Mouse (Mus musculus): ENCODE results near the gene Mpped1. TPM values are rescaled to one million over a fixed set of nuclear protein-coding genes. Genes with fewer than 3 reads are reported as not detected.

The Mpped1 gene
- polyA plus RNA-seq, 1 experiment from 2014 or later: 10.1 TPM

DNA sequence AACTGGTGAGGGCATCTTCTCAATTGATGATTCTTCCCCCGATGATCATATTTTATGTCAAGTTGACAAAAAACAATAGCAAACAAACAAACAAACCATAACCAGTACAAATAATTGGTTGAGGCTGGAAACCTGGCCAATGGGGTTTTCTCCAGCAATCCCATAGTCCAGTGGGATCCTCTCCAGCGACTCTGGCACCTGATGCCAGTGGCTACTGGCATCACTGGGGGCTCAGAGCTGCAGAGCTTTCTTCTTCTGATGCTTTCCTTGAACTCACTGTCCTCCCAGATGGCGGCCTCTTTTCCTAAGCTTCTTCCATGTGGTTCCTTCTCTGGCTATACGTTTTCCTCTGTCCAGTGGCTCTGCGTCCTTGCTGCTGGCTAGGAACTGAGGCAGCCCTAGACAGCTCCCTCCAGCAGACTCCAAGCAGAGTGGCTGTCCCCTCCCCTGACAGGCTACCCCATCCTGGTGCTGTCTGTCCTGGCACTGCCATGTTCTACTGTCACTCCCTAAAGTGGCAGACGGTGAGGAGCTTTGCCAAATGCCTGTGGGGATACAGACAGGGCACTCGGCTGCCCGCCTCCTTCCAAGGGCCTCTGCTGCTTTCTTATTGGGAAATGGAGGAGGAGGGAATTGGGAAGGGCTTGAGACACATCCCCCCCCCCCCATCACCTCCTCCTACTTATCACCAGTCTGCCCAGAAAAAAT, 7.8 kb upstream of the Mpped1 start:
- no peak overlapping the region for H3K9ac ChIP-seq
- H3K4me1 ChIP-seq: no peaks in the 10 kb centered on the region
- no peak overlapping the region for H3K4me2 ChIP-seq (replicated peaks)
- no peak overlapping the region for H3K27ac ChIP-seq
- H3K4me3 ChIP-seq: no peak overlapping the region
- 72% methylated on average over 8 of the region's 8 CpGs for WGBS
- H3K9me3 ChIP-seq: no peaks in the 10 kb centered on the region
- no peaks in the 10 kb centered on the region for H3K36me3 ChIP-seq
- no peak for ATAC-seq (ENCODE audit: insufficient number of reproducible peaks, insufficient read depth, low FRiP score, low TSS enrichment)
- H3K27me3 ChIP-seq: peaks cover 3% of the 10 kb centered on the region; the same call in 1 of the 2 replicates

- no peak overlapping the region for H3K27ac ChIP-seq
- WGBS: 50% methylated on average over 5 of the region's 5 CpGs
- no peaks in the 10 kb centered on the region for H3K36me3 ChIP-seq
- no peak for ATAC-seq (ENCODE audit: insufficient number of reproducible peaks, insufficient read depth, low FRiP score, low TSS enrichment)
- H3K4me3 ChIP-seq: no peak overlapping the region
- no peak overlapping the region for H3K4me2 ChIP-seq (replicated peaks)
- no peak overlapping the region for H3K9ac ChIP-seq
- no peaks in the 10 kb centered on the region for H3K4me1 ChIP-seq
- no peaks in the 10 kb centered on the region for H3K9me3 ChIP-seq
- H3K27me3 ChIP-seq: peaks cover 6% of the 10 kb centered on the region
Measured at GRCm38 (mm10) chr15:83772460-83772859, 6.8 kb upstream of the Mpped1 start.

- Histone ChIP-seq H3K27me3 (peaks cover 10% of the 10 kb centered on the region), H3K36me3 (no peaks in the 10 kb centered on the region), H3K9me3 (no peaks in the 10 kb centered on the region), H3K9ac (no peak overlapping the region), H3K27ac (no peak overlapping the region), H3K4me3 (no peak overlapping the region), H3K4me1 (no peaks in the 10 kb centered on the region), H3K4me2 (replicated peaks) (no peak overlapping the region)
- WGBS: 84% methylated on average over 4 of the region's 4 CpGs
- no peak for ATAC-seq (ENCODE audit: insufficient number of reproducible peaks, insufficient read depth, low FRiP score, low TSS enrichment)
Measured at GRCm38 (mm10) chr15:83772953-83773352, 6.3 kb upstream of the Mpped1 start.

GRCm38 (mm10) chr15:83774922-83775321, 4.3 kb upstream of the Mpped1 start:
- no peaks in the 10 kb centered on the region for H3K4me1 ChIP-seq

GRCm38 (mm10) chr15:83776265-83777000, 2.8 kb upstream of the Mpped1 start:
- Histone ChIP-seq H3K9me3 (no peaks in the 10 kb centered on the region), H3K4me1 (no peaks in the 10 kb centered on the region), H3K4me2 (replicated peaks) (no peak overlapping the region), H3K27ac (no peak overlapping the region), H3K4me3 (no peak overlapping the region), H3K27me3 (peaks cover 37% of the 10 kb centered on the region), H3K9ac (no peak overlapping the region), H3K36me3 (no peaks in the 10 kb centered on the region)
- 86% methylated on average over 6 of the region's 6 CpGs for WGBS
- no peak for ATAC-seq (ENCODE audit: insufficient number of reproducible peaks, insufficient read depth, low FRiP score, low TSS enrichment)

More at GRCm38 (mm10) chr15:83774922-83775321, 4.3 kb upstream of the Mpped1 start:
- H3K27ac ChIP-seq: no peak overlapping the region
- H3K27me3 ChIP-seq: peaks cover 26% of the 10 kb centered on the region
- no peaks in the 10 kb centered on the region for H3K36me3 ChIP-seq
- H3K9ac ChIP-seq: no peak overlapping the region
- H3K4me3 ChIP-seq: no peak overlapping the region
- ATAC-seq (ENCODE audit: insufficient number of reproducible peaks, insufficient read depth, low FRiP score, low TSS enrichment): no peak
- no peaks in the 10 kb centered on the region for H3K9me3 ChIP-seq
- 54% methylated on average over 4 of the region's 4 CpGs for WGBS
- no peak overlapping the region for H3K4me2 ChIP-seq (replicated peaks)

DNA sequence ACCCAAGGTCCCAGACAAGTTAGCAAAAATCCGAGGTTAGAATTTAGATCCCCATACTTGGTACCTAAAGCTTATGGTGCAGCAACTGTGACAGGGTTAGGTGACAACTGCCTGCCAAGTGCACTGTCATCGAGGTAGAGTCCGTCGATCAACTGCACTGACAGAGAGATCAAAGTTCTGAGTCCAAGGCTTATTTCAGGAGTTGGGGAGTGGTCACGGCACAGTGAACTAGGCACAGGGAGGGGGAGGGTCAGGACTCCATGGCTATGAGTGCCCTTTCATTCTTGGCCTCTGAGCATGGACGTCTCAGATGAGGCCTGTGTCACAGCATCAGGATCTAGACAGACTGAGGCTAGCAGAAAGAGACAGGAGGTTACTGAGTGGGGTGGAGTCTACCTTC, 1.8 kb upstream of the Mpped1 start:
- Histone ChIP-seq H3K27ac (no peak overlapping the region), H3K9me3 (no peaks in the 10 kb centered on the region), H3K9ac (no peak overlapping the region), H3K4me3 (no peak overlapping the region), H3K36me3 (no peaks in the 10 kb centered on the region), H3K27me3 (peaks cover 43% of the 10 kb centered on the region), H3K4me1 (no peaks in the 10 kb centered on the region), H3K4me2 (replicated peaks) (no peak overlapping the region)
- ATAC-seq (ENCODE audit: insufficient number of reproducible peaks, insufficient read depth, low FRiP score, low TSS enrichment): no peak
- 71% methylated on average over 6 of the region's 6 CpGs for WGBS

- Histone ChIP-seq H3K4me2 (replicated peaks) (peak overlapping the region; percentile 94), H3K4me1 (0 out of 2 replicates have a peak, but pooled peaks cover 4% of the 10 kb centered on the region), H3K9ac (peak overlapping the region; percentile 62), H3K9me3 (no peaks in the 10 kb centered on the region), H3K27me3 (peaks cover 55% of the 10 kb centered on the region), H3K27ac (no peak overlapping the region), H3K4me3 (peak overlapping the region; percentile 66), H3K36me3 (no peaks in the 10 kb centered on the region)
- 3% methylated on average over 21 of the region's 92 CpGs for WGBS
- ATAC-seq (ENCODE audit: insufficient number of reproducible peaks, insufficient read depth, low FRiP score, low TSS enrichment): no peak
Measured at GRCm38 (mm10) chr15:83779855-83780740, 831 bp downstream of the Mpped1 start.

DNA sequence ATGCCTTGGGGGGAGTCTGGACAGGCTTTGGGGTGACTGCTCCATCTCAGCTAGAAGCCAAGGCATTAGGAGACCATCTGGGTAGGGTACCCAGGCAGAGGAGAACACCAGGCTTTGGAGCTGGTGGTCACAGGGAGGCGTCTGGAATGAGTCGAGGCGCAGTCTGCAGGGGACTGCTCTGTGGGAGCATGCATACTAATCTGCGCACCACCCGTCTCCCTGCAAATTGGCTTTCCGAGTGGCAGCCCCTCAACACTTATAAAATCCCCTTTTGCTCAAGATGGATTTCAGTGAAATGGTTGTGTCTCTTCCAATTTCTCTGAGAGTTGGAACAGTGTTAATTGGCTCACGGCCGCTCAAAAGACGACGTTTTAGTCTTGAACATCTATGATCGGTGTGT, 2.0 kb downstream of the Mpped1 start:
- 0 out of 2 replicates have a peak, but pooled peaks cover 4% of the 10 kb centered on the region for H3K4me1 ChIP-seq
- peaks cover 55% of the 10 kb centered on the region for H3K27me3 ChIP-seq
- H3K27ac ChIP-seq: no peak overlapping the region
- H3K9me3 ChIP-seq: no peaks in the 10 kb centered on the region
- WGBS: 73% methylated on average over 11 of the region's 11 CpGs
- no peaks in the 10 kb centered on the region for H3K36me3 ChIP-seq
- H3K4me2 ChIP-seq (replicated peaks): no peak overlapping the region
- H3K9ac ChIP-seq: no peak overlapping the region
- ATAC-seq (ENCODE audit: insufficient number of reproducible peaks, insufficient read depth, low FRiP score, low TSS enrichment): no peak
- no peak overlapping the region for H3K4me3 ChIP-seq

- Histone ChIP-seq H3K4me1 (0 out of 2 replicates have a peak, but pooled peaks cover 4% of the 10 kb centered on the region), H3K27me3 (peaks cover 52% of the 10 kb centered on the region), H3K4me3 (no peak overlapping the region), H3K9ac (no peak overlapping the region), H3K27ac (no peak overlapping the region), H3K36me3 (no peaks in the 10 kb centered on the region), H3K4me2 (replicated peaks) (no peak overlapping the region), H3K9me3 (no peaks in the 10 kb centered on the region)
- 66% methylated on average over 9 of the region's 9 CpGs for WGBS
- no peak for ATAC-seq (ENCODE audit: insufficient number of reproducible peaks, insufficient read depth, low FRiP score, low TSS enrichment)
Measured at GRCm38 (mm10) chr15:83782284-83782683, 3.0 kb downstream of the Mpped1 start.

DNA sequence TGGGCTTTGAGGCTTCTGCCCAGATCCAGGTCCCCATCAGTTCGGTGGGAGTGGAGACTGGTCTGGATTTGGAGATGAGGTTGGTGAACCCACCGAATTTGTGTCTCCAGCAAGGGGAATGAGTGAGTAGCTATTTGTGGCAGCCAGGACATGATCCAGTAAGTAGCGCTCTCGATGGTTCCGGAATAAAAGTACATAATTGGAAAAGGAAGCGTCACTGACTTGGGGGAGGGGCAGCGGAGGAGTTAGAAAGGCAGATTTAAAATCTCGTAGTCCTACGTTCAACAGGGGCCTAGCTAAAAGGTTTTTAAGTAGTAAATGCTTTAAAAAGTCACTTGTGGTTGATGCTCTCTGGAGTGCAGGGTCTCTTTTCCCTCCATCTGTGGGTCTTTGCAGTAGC, 5.5 kb downstream of the Mpped1 start:
- H3K27ac ChIP-seq: no peak overlapping the region
- H3K27me3 ChIP-seq: peaks cover 37% of the 10 kb centered on the region
- no peak overlapping the region for H3K9ac ChIP-seq
- no peak for ATAC-seq (ENCODE audit: insufficient number of reproducible peaks, insufficient read depth, low FRiP score, low TSS enrichment)
- H3K4me2 ChIP-seq (replicated peaks): no peak overlapping the region
- H3K4me1 ChIP-seq: 0 out of 2 replicates have a peak, but pooled peaks cover 4% of the 10 kb centered on the region
- WGBS: 47% methylated on average over 9 of the region's 9 CpGs
- no peaks in the 10 kb centered on the region for H3K9me3 ChIP-seq
- H3K4me3 ChIP-seq: no peak overlapping the region
- H3K36me3 ChIP-seq: no peaks in the 10 kb centered on the region

- no peaks in the 10 kb centered on the region for H3K9me3 ChIP-seq
- H3K36me3 ChIP-seq: no peaks in the 10 kb centered on the region
- WGBS: 74% methylated on average over 9 of the region's 9 CpGs
- H3K4me3 ChIP-seq: no peak overlapping the region
- no peak for ATAC-seq (ENCODE audit: insufficient number of reproducible peaks, insufficient read depth, low FRiP score, low TSS enrichment)
- H3K27me3 ChIP-seq: 0 out of 2 replicates have a peak, but pooled peaks cover 8% of the 10 kb centered on the region
- H3K4me2 ChIP-seq (replicated peaks): no peak overlapping the region
- no peak overlapping the region for H3K27ac ChIP-seq
- 0 out of 2 replicates have a peak, but pooled peaks cover 4% of the 10 kb centered on the region for H3K4me1 ChIP-seq
- H3K9ac ChIP-seq: no peak overlapping the region
Measured at GRCm38 (mm10) chr15:83789046-83789445, 9.8 kb downstream of the Mpped1 start.
